Mouse (Mus musculus) fibroblast of lung, adult 2 months (primary cell): Measurements from ENCODE around the gene Jsrp1.
A peak's percentile ranks its signal among the peaks of the same experiment; 100 is the strongest.
"Not testable (repeated sequence)": the region's sequence is repeated elsewhere in the genome, so short reads cannot be mapped to it uniquely, and the experiment has no call there.

Experiments used
- DNase-seq: peaks from one replicate; pipeline ENCODE4 v3.0.0-alpha.2; 2011; ENCODE audit warnings: low read depth

Gene Jsrp1

DNA sequence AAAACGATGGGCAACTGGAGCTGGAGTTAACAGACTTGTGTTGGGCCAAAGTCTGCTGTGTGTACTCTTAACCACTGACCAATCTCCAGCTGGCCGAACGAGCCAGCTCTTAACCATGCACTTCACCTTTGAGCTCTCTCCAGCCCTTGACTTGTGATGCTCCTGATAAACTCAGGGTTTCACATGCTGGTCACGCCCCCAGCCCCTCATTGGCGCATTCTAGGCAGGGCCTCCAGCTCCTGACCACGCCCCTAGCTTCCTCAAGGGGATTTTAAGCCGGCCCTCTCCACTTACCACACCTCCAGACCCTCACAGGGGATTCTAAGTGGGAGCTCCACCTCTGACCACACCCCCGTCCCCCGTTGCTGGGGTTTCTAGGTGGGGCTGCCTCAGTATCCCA, 17.8 kb upstream of the Jsrp1 start:
- DNase-seq = no peak

DNA sequence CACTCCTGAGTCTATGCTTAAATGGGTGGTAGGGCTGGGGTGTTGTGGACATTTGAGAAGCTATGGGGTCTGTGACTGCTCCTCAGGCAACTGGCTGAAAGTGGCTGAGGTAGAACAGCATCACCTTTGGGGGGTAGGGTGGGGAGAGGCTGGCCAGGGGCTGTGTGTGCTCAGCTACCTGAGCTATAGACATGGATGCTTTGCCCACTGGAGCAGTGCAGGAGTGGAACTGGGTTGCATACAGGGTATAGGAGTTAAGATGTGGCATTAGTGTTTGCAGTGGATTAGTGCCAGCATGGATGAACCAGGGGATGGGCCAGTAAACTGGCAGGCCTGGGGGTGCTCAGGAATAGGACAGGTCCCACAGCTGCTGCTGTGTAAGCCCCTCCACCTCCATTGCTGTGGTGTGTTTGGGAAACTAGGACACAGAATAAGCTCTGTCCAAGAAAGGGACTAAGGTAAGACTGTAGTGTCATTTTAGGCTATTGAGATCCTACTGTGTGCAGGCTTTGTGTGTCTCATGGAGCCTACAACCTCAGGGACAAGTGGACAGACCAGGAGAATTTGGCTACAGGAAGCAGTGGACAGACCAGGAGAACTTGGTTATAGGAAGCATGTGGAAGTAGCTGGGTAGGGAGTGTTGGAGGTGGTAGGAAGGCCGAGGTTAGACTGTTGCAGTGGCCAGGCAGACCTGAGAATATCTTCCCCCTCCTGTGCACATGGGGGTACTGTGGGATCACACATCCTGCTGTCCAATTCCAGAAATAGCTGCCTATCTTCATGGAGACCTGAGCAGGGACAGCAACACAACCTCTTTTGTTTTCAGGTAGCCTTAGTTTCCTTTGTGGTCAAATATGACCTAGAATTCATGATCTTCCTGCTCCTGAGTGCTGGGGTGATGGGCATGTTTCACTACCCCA, 16.3 kb upstream of the Jsrp1 start:
- no peak for DNase-seq

DNA sequence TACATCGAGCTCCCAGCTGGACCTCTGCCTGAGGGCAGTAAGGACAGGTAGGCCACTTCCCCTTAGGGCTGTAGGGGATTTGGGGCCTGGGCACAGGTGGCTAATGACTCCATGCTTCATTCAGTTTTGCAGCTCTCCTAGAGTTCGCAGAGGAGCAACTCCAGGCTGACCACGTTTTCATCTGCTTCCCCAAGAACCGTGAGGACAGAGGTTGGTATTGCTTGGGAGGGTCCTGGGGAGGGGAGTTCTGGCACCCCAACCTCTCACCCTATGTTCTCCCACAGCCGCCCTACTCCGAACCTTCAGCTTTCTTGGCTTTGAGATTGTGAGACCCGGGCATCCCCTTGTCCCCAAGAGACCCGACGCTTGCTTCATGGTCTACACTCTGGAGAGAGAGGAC, 15.3 kb upstream of the Jsrp1 start:
- not testable (repeated sequence) for DNase-seq

DNA sequence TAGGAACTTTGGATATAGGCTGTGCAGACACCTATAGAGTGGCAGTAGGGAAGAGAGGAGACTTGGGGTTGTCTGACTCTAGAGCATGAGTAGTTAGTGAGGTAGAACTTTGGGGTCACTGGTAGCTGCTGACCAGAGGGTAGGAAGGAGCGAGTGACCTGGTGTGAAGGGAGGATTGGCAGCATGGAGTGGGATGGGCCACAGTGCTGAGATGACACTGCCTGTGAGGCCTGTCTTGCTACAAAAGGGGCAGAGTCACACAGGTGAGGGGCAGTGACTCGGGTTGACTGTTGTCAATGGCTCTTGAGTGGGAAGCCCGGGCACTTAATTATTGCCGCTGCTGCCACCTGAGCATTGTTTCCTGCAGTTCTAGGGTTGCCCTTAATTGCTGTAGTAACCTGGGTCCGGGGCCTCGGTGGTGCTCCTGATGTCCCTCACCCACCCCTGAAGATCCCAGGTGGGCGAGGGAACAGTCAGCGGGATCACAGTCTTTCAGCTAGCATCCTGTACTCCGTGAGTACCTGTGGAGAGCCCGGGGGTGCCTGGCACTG, 14.6 kb upstream of the Jsrp1 start:
- no peak for DNase-seq

DNA sequence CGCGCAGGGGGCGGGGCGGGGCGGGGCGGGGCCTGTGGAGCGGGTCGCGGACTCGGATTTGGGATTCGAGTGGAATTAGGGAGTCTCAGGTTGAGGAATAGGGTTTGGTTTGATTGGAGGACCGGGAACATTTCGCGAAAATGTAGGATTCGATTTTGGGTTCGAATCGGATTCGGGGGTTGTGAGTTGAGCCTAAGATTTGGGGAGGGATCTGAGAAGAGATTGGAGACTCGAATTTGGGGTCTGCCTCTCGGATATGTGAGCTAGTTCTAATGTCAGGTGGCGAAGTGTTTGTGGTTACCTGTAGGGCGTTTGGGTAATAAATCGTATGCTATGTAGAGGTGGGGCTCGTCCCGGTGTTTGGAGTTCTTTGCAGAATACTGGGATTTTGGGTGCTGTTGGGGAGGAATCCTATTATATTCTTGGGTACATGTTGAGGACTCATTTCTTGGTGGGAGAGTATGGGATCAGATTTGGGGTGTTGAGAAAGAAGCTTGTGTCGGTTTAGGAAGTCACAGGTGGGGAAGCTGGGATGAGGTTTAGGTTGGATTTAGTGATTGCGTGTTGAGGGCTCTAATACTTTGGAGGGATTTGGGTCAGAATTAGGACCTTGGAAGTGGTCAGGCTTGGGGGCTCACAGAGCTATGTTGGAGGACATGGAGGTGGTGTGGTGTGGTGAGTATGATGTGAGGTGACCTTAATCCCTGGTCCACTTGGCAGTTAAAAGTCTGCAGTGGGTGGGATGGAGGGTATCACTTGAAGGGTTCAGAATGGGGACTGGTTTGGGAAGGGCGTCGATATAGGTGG, 14.0 kb upstream of the Jsrp1 start:
- no peak for DNase-seq

DNA sequence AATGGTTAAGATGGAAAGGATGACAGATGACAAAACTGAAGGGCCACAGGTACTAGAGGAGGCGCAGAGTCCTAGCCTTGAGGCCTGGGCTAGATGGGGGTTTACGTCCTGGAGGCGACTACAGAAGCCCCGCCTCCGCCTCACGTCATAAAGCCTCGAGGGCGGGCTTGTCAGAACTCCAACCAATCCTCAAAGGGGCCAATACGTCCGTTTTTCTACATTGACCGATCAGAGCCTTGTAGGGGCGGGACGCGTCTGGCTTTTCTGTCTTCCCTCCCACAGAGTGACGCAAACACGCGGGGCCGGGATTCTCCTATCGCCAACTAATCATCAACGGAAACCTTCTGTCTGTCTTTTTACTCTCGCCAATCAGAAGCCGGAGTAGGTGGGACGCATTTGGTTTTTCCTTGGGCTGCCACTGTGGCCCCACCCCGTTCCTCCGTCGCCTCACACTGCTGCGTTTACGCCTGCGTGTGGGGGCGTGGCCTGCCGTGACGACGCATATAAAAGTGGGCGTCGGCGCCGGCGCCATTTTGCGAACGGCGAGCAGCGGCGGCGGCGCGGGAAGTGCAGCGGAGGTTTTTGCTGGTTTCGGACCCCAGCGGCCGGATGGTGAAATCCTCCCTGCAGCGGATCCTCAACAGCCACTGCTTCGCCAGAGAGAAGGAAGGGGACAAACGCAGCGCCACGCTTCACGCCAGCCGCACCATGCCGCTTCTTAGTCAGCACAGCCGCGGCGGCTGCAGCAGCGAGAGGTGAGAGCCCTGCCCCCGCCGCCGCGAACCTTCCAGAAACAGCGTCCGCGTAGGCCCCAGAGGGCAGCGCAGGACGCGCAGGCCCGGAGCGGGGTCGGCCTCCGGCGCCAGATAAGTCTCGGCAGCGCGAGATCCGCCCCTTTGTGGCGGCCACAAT, 13.1 kb upstream of the Jsrp1 start, which contains the start of gene Oaz1:
Gene Oaz1 (plus strand): TSS at position 506 of the 912 bp plus-strand sequence.
- DNase-seq = peak; percentile 100

DNA sequence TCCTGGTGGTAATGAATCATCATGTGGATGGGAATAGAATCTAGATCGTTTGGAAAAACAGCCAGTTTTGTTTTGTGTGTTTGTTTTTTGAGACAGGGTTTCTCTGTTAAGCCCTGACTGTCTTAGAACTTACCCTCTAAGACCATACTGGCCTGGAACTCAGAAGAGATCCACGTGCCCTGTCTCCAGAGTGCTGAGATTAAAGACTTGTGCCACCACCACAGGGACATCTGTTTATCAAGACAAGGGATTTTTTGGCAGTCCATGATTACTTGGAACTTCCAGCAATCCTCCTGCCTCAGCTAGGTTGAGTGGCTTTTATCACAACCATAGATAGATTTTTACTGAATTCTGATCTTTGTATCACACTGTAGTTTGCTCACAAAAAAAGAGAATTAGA, 11.5 kb upstream of the Jsrp1 start:
- no peak for DNase-seq

DNA sequence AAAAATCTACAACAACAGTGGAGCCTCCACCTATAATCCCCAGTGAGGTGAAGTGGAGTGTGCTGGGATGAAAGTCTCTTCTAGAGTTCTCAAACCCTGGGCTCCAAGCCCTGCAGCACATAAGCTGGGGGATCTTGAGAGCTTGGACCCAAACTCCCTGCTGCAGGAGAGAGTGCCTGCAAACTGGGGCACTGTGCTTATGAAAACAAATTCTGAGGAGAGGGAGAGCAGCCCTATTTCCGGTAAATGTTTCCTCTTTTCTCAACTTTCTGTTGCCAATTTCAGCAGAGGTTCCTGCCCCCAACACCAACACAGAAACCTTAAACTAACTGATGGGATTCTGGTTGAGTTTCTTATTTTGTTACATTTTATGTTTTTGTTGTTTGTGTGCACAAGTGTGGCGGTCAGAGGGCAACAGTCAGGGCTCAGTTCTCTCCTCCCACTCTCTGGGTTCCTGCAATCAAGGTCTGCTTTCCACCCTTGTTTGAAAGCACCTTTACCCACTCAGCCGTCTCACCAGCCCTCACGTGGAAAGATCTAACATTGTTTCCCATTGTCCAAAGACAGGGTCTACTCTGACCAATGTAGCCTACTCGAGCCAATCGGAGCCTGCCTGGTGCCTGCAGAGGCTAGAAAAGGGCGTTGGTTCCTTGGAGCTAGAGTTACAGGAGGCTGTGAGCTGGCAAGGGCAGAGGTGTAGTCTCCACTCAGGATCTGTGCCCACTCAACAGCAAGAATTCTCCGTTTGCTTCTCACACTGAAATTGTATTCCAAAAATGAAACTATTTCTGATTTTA, 10.7 kb upstream of the Jsrp1 start:
- DNase-seq = no peak

DNA sequence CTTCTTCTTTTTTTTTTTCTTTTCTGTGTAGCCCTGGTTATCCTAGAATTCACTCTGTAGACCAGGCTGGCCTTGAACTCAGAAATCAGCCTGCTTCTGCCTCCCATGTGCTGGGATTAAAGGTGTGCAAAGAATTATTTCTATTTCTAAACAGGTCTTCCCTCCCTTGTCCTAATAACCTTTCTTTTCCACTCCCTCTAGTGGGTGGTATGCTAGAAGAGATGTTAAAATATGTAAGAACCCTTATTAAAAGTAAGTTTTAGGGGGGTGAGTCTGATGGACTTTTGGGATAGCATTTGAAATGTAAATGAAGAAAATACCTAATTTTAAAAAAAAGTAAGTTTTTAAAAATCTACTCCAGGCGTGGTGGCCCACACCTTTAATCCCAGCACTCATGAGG, 10.0 kb upstream of the Jsrp1 start:
- no peak for DNase-seq

DNA sequence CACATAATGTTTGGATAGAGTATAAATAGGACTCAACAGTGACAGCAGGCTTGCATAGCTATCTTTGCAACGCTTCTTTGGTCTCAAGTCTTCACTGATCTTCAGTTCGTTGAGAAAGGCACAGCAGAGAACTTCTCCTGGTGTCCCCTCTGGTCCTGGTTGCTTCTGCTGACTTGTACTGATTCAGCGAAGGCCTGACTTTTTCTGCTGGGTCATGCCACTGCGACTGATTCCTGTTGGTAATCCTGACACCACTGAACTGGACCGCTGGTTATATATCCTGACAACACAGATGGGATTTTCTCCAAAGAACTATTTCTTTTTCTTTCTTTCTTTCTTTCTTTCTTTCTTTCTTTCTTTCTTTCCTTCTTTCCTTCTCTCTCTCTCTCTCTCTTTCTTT, 9.2 kb upstream of the Jsrp1 start:
- no peak for DNase-seq

DNA sequence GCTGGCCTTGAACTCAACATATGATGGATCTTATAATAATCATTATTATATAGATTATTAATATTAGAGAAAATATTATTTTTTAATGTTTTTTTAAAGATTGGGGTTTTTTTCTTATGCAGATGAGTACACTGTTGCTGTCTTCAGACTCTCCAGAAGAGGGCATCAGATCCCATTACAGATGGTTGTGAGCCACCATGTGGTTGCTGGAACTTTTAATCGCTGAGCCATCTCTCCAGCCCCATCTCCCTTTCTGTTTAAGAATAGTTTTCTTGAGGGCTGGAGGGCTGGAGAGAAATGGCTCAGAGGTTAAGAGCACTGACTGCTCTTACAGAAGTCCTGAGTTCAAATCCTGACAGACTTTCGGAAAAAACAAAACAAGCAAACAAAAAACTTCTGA, 8.7 kb upstream of the Jsrp1 start:
- DNase-seq = no peak

DNA sequence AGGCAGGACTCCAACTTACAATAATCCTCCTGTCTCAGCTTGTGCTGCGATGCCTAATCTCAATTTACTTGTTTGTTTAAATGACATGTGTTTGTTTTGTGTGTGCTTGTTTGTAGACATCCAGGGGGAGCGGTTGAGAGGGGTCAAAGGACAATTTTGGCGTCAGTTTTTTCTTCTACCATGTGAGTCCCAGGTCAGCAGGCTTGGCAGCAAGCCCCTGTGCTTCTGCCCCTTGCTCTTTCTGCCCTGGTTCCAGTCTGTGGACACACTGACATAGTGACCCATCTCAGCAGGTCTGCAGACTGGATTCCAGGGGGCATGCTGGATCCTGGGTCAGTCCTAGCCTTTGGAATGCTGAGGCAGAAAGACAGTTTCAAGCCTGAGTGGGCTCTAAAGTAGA, 6.1 kb upstream of the Jsrp1 start:
- no peak for DNase-seq

DNA sequence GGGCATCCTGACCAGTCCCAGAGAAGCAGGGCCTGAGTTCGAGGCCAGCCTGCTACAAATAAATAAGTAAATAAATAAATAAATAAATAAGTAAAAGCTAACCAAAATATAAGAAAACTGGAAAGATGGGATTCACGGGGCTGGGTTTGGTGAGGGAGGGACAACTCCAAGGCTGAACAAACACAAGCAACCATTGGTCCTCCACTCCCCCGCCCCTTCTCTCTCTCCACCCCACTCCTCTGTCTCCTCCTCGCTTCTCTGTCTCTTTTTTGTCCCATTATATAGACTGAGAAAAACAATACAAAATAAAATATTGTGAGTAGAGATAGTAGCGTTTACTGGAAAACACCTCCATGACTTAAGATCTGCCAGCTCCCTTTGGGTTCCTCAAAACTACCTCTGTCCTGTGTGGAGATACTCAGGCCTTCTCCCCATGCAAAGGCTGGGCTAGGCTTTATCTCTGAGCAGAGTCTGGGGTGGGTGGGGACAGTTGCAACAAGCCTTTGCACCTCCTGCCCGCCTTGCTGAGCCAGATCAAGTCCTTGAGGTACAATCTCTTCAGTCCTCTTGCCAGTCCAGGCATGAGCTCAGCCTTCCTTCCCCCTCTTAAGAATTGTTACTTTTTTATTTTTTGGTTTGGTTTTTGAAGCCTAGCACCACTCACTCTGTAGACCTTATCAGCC, 5.4 kb upstream of the Jsrp1 start:
- DNase-seq = no peak

DNA sequence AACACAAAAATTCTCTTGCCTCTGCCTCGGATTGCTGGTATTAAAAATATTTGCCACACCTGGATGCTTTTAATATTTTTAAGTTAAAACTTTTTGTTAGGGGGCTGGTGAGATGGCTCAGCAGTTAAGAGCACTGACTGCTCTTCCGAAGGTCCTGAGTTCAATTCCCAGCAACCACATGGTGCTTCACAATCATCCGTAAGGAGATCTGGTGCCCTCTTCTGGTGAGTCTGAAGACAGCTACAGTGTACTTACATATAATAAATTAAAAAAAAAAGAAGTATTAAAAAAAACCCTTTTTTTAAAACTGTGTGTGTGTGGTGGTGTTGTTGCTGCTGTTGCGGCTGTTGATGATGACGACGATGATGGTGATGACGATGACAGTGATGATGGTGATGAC, 4.7 kb upstream of the Jsrp1 start:
- DNase-seq = not testable (repeated sequence)

DNA sequence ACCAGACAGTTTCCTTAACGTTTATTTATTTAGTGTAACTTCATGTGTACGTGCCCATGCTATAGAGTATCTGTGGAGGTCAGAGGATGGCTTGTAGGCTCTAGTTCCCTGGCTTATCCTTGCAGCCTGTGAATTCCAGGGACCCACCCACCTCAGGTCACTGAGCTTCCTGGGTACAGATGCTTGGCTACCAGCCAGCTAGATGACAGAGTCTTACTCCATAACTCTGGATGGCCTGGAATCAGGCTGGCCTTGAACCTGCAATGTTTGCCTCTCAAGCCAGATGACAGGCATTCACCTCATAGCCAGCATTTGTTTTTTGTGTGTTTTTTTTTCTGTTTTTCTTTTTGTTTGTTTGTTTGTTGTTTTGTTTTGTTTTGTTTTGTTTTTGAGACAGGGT, 3.9 kb upstream of the Jsrp1 start:
- no peak for DNase-seq

DNA sequence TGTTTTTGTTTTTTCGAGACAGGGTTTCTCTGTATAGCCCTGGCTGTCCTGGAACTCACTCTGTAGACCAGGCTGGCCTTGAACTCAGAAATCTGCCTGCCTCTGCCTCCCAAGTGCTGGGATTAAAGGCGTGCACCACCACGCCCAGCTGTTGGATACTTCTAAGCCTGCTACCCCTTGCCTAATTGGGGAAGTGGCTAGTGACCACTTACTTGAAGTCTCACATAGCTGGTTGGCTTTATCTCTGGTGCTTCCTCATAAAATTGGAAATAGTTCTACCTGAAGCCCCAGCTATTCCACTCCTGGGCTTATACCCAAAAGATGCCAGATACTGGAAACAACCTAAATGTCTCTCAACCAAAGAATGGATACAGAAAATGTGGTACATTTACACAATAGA, 3.0 kb upstream of the Jsrp1 start:
- DNase-seq = not testable (repeated sequence)

DNA sequence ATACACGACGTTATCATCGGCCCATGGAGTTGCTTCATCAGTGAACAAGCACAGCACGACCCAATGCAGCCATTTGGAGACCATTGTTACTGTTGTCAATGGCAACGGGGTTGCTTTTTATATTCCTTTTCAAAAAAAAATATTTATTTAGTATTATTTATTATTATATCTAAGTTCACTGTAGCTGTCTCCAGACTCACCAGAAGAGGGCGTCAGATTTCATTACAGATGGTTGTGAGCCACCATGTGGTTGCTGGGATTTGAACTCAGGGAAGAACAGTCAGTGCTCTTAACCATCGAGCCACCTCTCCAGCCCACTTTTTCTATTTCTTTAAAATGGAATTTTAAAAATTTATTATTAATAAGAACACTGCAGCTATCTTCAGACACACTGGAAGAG, 1.5 kb upstream of the Jsrp1 start:
- DNase-seq = no peak

DNA sequence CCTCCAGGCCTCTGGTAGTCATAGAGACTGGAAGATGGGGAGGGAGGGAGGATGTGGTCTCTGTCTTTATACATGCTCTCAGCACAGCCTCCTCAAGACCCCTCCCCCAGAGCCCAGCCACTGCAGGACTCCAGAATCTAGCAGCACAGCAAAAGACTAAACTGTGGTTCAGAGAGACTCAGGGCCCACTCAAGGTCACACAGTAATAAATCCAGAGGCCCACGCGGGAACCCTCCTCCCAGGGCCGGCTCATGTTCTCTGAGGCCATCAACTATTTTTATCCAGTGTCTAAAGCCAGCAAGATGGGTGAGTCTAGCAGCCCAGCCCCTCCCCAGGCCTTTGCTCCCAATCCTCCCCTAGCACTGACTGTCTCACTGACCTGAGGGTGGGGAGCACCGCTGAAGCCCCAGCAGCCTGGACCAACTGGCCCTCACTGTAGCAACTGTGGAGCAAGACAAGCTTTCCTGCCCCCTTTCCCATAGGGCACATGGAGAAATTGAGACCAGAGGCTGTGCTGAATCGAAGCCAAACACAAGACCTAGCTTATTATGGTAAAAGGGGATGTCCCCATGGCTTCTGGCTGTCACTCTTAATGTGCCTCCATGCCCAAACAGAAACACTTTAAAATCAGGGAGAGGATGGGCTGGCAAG, 782 bp downstream of the Jsrp1 start:
- no peak for DNase-seq

DNA sequence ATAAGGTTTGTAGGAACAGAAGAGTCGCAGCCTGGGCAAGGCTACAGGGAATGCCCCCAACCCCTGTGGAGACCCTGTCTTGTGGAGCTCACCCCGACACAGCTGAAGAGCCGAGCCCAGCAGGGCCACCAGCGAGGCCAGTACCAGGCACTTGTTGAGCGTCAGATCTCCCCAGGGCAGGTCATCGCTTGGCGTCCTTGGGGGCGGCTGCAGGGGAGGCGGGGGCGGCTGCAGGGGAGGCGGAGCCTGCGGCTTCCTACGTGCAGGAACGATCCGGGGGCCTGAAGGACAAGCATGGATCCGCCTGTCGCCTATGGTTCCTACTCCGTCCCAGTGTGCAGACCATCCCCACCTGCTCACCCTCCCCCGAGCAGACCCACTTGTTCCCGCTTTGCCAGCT, 3.2 kb downstream of the Jsrp1 start:
- no peak for DNase-seq
